Mouse (Mus musculus): ENCODE measurements around the gene Myoz1. TPM values are rescaled to one million over a fixed set of nuclear protein-coding genes. Genes with fewer than 3 reads are reported as not detected.
"Not testable (repeated sequence)": the region's sequence is repeated elsewhere in the genome, so short reads cannot be mapped to it uniquely, and the experiment has no call there.

The Myoz1 gene
- total RNA-seq (2017), result not detected in 2 replicates

- ATAC-seq (replicated peaks; ENCODE audit: low read depth, poor library complexity, severe bottlenecking), result no peak
Measured at GRCm38 (mm10) chr14:20656361-20656760, at the start of gene Myoz1. Myoz1 (minus strand) TSS chr14:20656540.

- ATAC-seq (replicated peaks; ENCODE audit: low read depth, poor library complexity, severe bottlenecking), result not testable (repeated sequence)
Measured at GRCm38 (mm10) chr14:20703461-20703860, 47.1 kb upstream of the Myoz1 start.

GRCm38 (mm10) chr14:20702741-20703381 is 46.5 kb upstream of the Myoz1 start, which contains the start of gene Chchd1:
Chchd1 (plus strand) TSS chr14:20703006.
- peak; percentile 79 for ATAC-seq (replicated peaks; ENCODE audit: low read depth, poor library complexity, severe bottlenecking)

GRCm38 (mm10) chr14:20702096-20702740 is 45.9 kb upstream of the Myoz1 start:
- ATAC-seq (replicated peaks; ENCODE audit: low read depth, poor library complexity, severe bottlenecking), result no peak

- ATAC-seq (replicated peaks; ENCODE audit: low read depth, poor library complexity, severe bottlenecking), result no peak
Measured at GRCm38 (mm10) chr14:20701554-20701953, 45.2 kb upstream of the Myoz1 start.

- ATAC-seq (replicated peaks; ENCODE audit: low read depth, poor library complexity, severe bottlenecking), result no peak
Measured at GRCm38 (mm10) chr14:20700362-20700761, 44.0 kb upstream of the Myoz1 start.

- no peak for ATAC-seq (replicated peaks; ENCODE audit: low read depth, poor library complexity, severe bottlenecking)
Measured at GRCm38 (mm10) chr14:20698515-20698914, 42.2 kb upstream of the Myoz1 start.

- ATAC-seq (replicated peaks; ENCODE audit: low read depth, poor library complexity, severe bottlenecking), result peak; percentile 51; the same call in 1 of the 2 replicates
Measured at GRCm38 (mm10) chr14:20696986-20697385, 40.6 kb upstream of the Myoz1 start.

- ATAC-seq (replicated peaks; ENCODE audit: low read depth, poor library complexity, severe bottlenecking), result peak; percentile 13; the same call in 1 of the 2 replicates
Measured at GRCm38 (mm10) chr14:20695761-20696520, 39.6 kb upstream of the Myoz1 start.

GRCm38 (mm10) chr14:20694884-20695760 is 38.8 kb upstream of the Myoz1 start, which contains the start of gene Fut11:
Fut11 (plus strand) TSS chr14:20694968.
- ATAC-seq (replicated peaks; ENCODE audit: low read depth, poor library complexity, severe bottlenecking), result peak; percentile 76

GRCm38 (mm10) chr14:20694185-20694883 is 38.0 kb upstream of the Myoz1 start:
- ATAC-seq (replicated peaks; ENCODE audit: low read depth, poor library complexity, severe bottlenecking), result peak; percentile 6

- no peak for ATAC-seq (replicated peaks; ENCODE audit: low read depth, poor library complexity, severe bottlenecking)
Measured at GRCm38 (mm10) chr14:20693589-20694101, 37.3 kb upstream of the Myoz1 start.

GRCm38 (mm10) chr14:20691772-20692171 is 35.4 kb upstream of the Myoz1 start:
- ATAC-seq (replicated peaks; ENCODE audit: low read depth, poor library complexity, severe bottlenecking), result no peak

GRCm38 (mm10) chr14:20689009-20689408 is 32.7 kb upstream of the Myoz1 start:
- no peak for ATAC-seq (replicated peaks; ENCODE audit: low read depth, poor library complexity, severe bottlenecking)

GRCm38 (mm10) chr14:20686576-20686975 is 30.2 kb upstream of the Myoz1 start:
- ATAC-seq (replicated peaks; ENCODE audit: low read depth, poor library complexity, severe bottlenecking), result no peak

GRCm38 (mm10) chr14:20682498-20682897 is 26.2 kb upstream of the Myoz1 start:
- ATAC-seq (replicated peaks; ENCODE audit: low read depth, poor library complexity, severe bottlenecking), result peak; percentile 77

- ATAC-seq (replicated peaks; ENCODE audit: low read depth, poor library complexity, severe bottlenecking), result no peak
Measured at GRCm38 (mm10) chr14:20681742-20682141, 25.4 kb upstream of the Myoz1 start.

GRCm38 (mm10) chr14:20677906-20678305 is 21.6 kb upstream of the Myoz1 start:
- no peak for ATAC-seq (replicated peaks; ENCODE audit: low read depth, poor library complexity, severe bottlenecking)

All from common myeloid progenitor, adult 5-6 weeks (primary cell).